ENCODE assay signal across 17 mouse cellular contexts in the genomic region with DNA sequence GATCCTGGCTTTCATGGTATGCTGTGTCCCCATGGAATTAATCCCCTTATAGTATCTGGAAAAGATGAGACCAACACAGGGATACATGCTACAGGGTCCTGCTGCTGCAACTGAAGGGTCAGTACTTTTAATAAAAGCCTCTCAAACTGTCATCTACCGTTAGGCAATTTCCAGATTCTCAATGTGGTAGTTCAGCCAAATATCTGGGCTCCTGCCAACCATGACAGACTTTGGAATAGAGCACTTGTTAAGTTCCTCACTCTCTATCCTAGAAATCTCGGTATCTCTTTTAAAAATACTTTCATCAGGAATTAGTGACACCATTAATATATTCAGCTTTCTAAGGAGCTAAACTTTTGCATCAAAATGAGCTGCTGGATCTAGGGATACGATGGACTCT.
DNase-seq lines count a peak whose midpoint lies in the region; ATAC-seq and TF ChIP-seq lines count a peak whose summit lies in the region.
"Had no signal": no experiment of that assay in that cellular context is flagged by ENCODE, and none has a peak within 500 bp of the region (broad histone marks: within the 10 kb centered on the region; RNA-seq: fewer than 3 reads in every experiment).

No protein-coding gene starts in this region.

- intact Hi-C loops in gastrocnemius, postnatal 14 days (cut with DNase I; ENCODE audit: low total_unique reads) = no loop called here
- intact Hi-C loops in left cerebral cortex, postnatal 14 days (cut with DNase I) = no loop called here

- no peak overlapping the region for H3K4me3 ChIP-seq in liver, postnatal 0 days (ENCODE audit: low read depth, low read length)
- no peak overlapping the region for H3K4me3 ChIP-seq in liver, embryonic 11.5 days (ENCODE audit: low read depth, low read length)
- H3K4me3 ChIP-seq: forebrain, embryonic 12.5 days; heart, embryonic 12.5 days; hindbrain, embryonic 12.5 days; liver, embryonic 12.5 days had no signal

- no peak overlapping the region for H3K4me2 ChIP-seq in liver, postnatal 0 days (ENCODE audit: low read depth, low read length)
- H3K4me2 ChIP-seq in liver, embryonic 11.5 days = no peak overlapping the region
- H3K4me2 ChIP-seq: forebrain, embryonic 12.5 days; heart, embryonic 12.5 days; hindbrain, embryonic 12.5 days had no signal

- peak; percentile 10 for DNase-seq in gastrocnemius, postnatal 14 days
- no peak for DNase-seq in gastrocnemius, postnatal 4 days (ENCODE audit: low spot score in 2 of 2)
- DNase-seq in liver, postnatal 0 days = no peak
- DNase-seq in liver, embryonic 11.5 days (ENCODE audit: low spot score) = no peak
- DNase-seq in 416B (ENCODE audit: low read depth) (peak; percentile 30), NIH3T3 (ENCODE audit: low read depth) (peak; percentile 50)
- no peak for DNase-seq in left cerebral cortex, postnatal 14 days (ENCODE audit: low spot score in 2 of 2)
- DNase-seq: adrenal gland, postnatal 14 days; cerebellum, adult 11 months; retina, postnatal 1 day; thymus, postnatal 14 days had no signal

- no peak for TF ChIP-seq CTCF in liver, postnatal 0 days (IDR thresholded peaks at IDR 0.05; ENCODE audit: low read depth)

- TF ChIP-seq EP300 in liver, postnatal 0 days (IDR thresholded peaks at IDR 0.05; ENCODE audit: low read depth) = no peak

- no peaks in the 10 kb centered on the region for H3K27me3 ChIP-seq in liver, postnatal 0 days (ENCODE audit: insufficient read depth, low read length)
- no peaks in the 10 kb centered on the region for H3K27me3 ChIP-seq in liver, embryonic 11.5 days (replicated peaks; ENCODE audit: control insufficient read depth, insufficient read depth, low read length)
- H3K27me3 ChIP-seq: forebrain, embryonic 12.5 days; heart, embryonic 12.5 days; hindbrain, embryonic 12.5 days; liver, embryonic 12.5 days had no signal

- peaks cover 8% of the 10 kb centered on the region for H3K4me1 ChIP-seq in liver, postnatal 0 days (ENCODE audit: insufficient read depth)
- H3K4me1 ChIP-seq in liver, embryonic 11.5 days (replicated peaks; ENCODE audit: control insufficient read depth, insufficient read depth, low read length) = 0 out of 2 replicates have a peak, but pooled peaks cover 3% of the 10 kb centered on the region
- H3K4me1 ChIP-seq: forebrain, embryonic 12.5 days; heart, embryonic 12.5 days had no signal

- H3K9me3 ChIP-seq in liver, postnatal 0 days (ENCODE audit: low read length) = no peaks in the 10 kb centered on the region
- no peaks in the 10 kb centered on the region for H3K9me3 ChIP-seq in liver, embryonic 11.5 days (ENCODE audit: control insufficient read depth, low read length)
- H3K9me3 ChIP-seq: forebrain, embryonic 12.5 days; heart, embryonic 12.5 days; hindbrain, embryonic 12.5 days; liver, embryonic 12.5 days had no signal

- 69% methylated on average over 3 of the region's 3 CpGs for WGBS in liver, postnatal 0 days (ENCODE audit: insufficient replicate concordance)
- 79% methylated on average over 3 of the region's 3 CpGs for WGBS in liver, embryonic 11.5 days

- peak overlapping the region; percentile 72 for H3K27ac ChIP-seq in liver, postnatal 0 days (ENCODE audit: low read depth)
- H3K27ac ChIP-seq in liver, embryonic 11.5 days (ENCODE audit: low read depth, low read length) = no peak overlapping the region
- H3K27ac ChIP-seq: forebrain, embryonic 12.5 days; hindbrain, embryonic 12.5 days; liver, embryonic 12.5 days; stomach, postnatal 0 days had no signal

- no peak for ATAC-seq in liver, postnatal 0 days
- no peak for ATAC-seq in liver, embryonic 11.5 days (replicated peaks; ENCODE audit: low FRiP score)
- ATAC-seq: activated CD4-positive, CD25-positive, alpha-beta regulatory T cell, adult 4 months had no signal

- no peak overlapping the region for H3K9ac ChIP-seq in liver, postnatal 0 days (replicated peaks)
- no peak overlapping the region for H3K9ac ChIP-seq in liver, embryonic 11.5 days (ENCODE audit: low read depth, low read length)
- H3K9ac ChIP-seq: forebrain, embryonic 12.5 days; heart, embryonic 12.5 days; hindbrain, embryonic 12.5 days; liver, embryonic 12.5 days had no signal

- H3K36me3 ChIP-seq in liver, postnatal 0 days (replicated peaks; ENCODE audit: insufficient read depth, low read length) = no peaks in the 10 kb centered on the region
- H3K36me3 ChIP-seq in liver, embryonic 11.5 days (ENCODE audit: control insufficient read depth, insufficient read depth, low read length) = no peaks in the 10 kb centered on the region
- H3K36me3 ChIP-seq: forebrain, embryonic 12.5 days; heart, embryonic 12.5 days; hindbrain, embryonic 12.5 days; liver, embryonic 12.5 days had no signal

Comparison
In these comparisons a context has a peak if more than half of its experiments do, and no peak if none do; other contexts are left out.
1. DNase-seq: peak in gastrocnemius, postnatal 14 days (single experiment), 416B (single experiment) and NIH3T3 (single experiment); none in gastrocnemius, postnatal 4 days (0 of 2), liver, postnatal 0 days (single experiment), liver, embryonic 11.5 days (single experiment) and left cerebral cortex, postnatal 14 days (0 of 2).